Mouse (Mus musculus): ENCODE measurements around the gene Pacs1.

- TF ChIP-seq EP300 (optimal IDR thresholded peaks at IDR 0.05) (no peak), CTCF (IDR thresholded peaks at IDR 0.05; ENCODE audit: low read depth) (no peak)
Measured at GRCm38 (mm10) chr19:5161913-5162312, 111.0 kb downstream of the Pacs1 start.
